Mouse (Mus musculus): ENCODE measurements at regions not wholly inside any gene's neighbourhood (a gene's known extent, or its start where the extent isn't known, plus 50 kb on each side); places are given as distances from the start of the nearest gene placed in this dataset.

DNA sequence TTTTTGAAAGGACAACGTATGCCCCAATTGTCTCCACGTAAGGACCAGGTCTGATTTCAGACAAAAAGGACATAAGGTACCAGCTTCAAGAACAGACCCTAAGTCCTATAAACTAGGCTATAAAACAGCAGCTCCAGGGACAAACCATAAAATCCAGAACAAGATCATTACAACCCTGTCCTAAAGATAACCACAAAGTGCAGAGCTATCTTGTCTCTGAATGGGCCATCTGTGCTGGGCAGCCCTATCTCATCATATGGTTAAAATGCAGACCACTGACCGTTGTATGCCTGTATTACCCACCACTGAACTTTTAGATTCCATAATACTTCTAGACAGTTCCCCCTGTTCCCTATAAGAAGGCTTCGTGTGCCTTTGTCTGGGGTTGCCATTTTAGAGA, 477.4 kb upstream of the Fam174a start:
- Histone ChIP-seq H3K9me3 (replicated peaks; ENCODE audit: low read length) (no peaks in the 10 kb centered on the region), H3K4me3 (replicated peaks in 1 of 3; ENCODE audit: low read depth in 2 of 3, low read length in 2 of 3, poor library complexity in 1 of 3) (no peak overlapping the region), H3K9ac (ENCODE audit: insufficient read depth, low read depth) (no peak overlapping the region), H3K36me3 (replicated peaks in 1 of 2; ENCODE audit: control insufficient read depth in 1 of 2, insufficient read depth in 1 of 2, low read length in 1 of 2) (no peaks in the 10 kb centered on the region), H3K4me2 (ENCODE audit: insufficient read depth, low read depth, poor library complexity, severe bottlenecking) (no peak overlapping the region), H3K79me2 (replicated peaks; ENCODE audit: control insufficient read depth, extremely low read depth, insufficient read depth, poor library complexity, severe bottlenecking) (no peaks in the 10 kb centered on the region), H3K27ac (ENCODE audit: insufficient read depth, low read depth) (no peak overlapping the region), H3K27me3 (replicated peaks) (no peaks in the 10 kb centered on the region), H3K4me1 (ENCODE audit: control insufficient read depth in 1 of 2, insufficient read depth in 2 of 2) (peaks cover 0 to 10% of the 10 kb centered on the region in 2 experiments; a peak in 2 of 4 replicates)
- in situ Hi-C loops (cut with MboI; ENCODE audit: low pct_ligation_motif_present, low pct_unique_long_range_greater_than_20kb, low sequenced_read_pairs) (no loop called here), dilution Hi-C loops (cut with MboI; ENCODE audit: extremely low pct_ligation_motif_present, extremely low pct_unique_long_range_greater_than_20kb, low sequenced_read_pairs) (no loop called here)
- DNase-seq (ENCODE audit: extremely low read depth), result no peak
- TF ChIP-seq SIN3A (IDR thresholded peaks at IDR 0.05; ENCODE audit: low read length) (no peak), ETS1 (conservative IDR thresholded peaks at IDR 0.05; ENCODE audit: low read depth, low read length) (no peak), MAFK (IDR thresholded peaks at IDR 0.05; ENCODE audit: insufficient replicate concordance, low read length) (no peak), RAD21 (IDR thresholded peaks at IDR 0.05; ENCODE audit: low read depth, low read length) (no peak), PAX5 (IDR thresholded peaks at IDR 0.05; ENCODE audit: low read length) (no peak), MEF2A (IDR thresholded peaks at IDR 0.05; ENCODE audit: borderline replicate concordance, low read depth, low read length) (no peak), MAZ (IDR thresholded peaks at IDR 0.05; ENCODE audit: low read depth, low read length) (no peak)

DNA sequence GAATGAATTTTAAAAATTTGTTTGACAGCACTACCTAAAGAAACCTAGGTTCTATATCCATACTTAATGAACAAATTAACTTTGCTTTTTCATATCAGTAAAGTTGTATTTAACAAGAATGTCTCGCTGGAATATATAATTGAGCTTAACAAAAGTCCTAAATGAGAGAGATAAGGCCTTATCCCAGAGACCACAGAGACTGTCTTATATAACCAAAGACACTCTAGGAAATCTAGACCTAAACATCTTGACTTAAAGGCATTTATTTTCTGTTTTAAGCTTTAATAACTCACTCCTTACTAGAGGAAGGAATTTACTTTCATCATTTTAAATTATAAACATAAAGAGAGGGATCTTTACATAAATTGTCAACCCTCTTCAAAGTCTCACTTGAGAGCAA, 461.9 kb upstream of the Fam174a start:
- TF ChIP-seq ELF1 (IDR thresholded peaks at IDR 0.05; ENCODE audit: low read depth, low read length), result no peak
- TF ChIP-seq GABPA (IDR thresholded peaks at IDR 0.05; ENCODE audit: insufficient replicate concordance, low read depth, low read length), result no peak
- TF ChIP-seq UBTF (IDR thresholded peaks at IDR 0.05; ENCODE audit: low read depth, low read length), result no peak
- TF ChIP-seq MAX (IDR thresholded peaks at IDR 0.05; ENCODE audit: low read length), result no peak
- TF ChIP-seq MEF2A (IDR thresholded peaks at IDR 0.05; ENCODE audit: borderline replicate concordance, low read depth, low read length), result no peak
- no peak for TF ChIP-seq PAX5 (IDR thresholded peaks at IDR 0.05; ENCODE audit: low read length)
- TF ChIP-seq E2F4 (IDR thresholded peaks at IDR 0.05; ENCODE audit: insufficient replicate concordance, low read depth, low read length), result no peak
- TF ChIP-seq MYC (IDR thresholded peaks at IDR 0.05; ENCODE audit: low read depth, low read length), result no peak
- no peak for TF ChIP-seq MXI1 (IDR thresholded peaks at IDR 0.05; ENCODE audit: low read depth, low read length)
- no peak for TF ChIP-seq SIN3A (IDR thresholded peaks at IDR 0.05; ENCODE audit: low read length)
- no peak for DNase-seq (ENCODE audit: extremely low read depth)
- Histone ChIP-seq H3K9me3 (replicated peaks; ENCODE audit: low read length) (no peaks in the 10 kb centered on the region), H3K4me1 (ENCODE audit: control insufficient read depth in 1 of 2, insufficient read depth in 2 of 2) (no peaks in the 10 kb centered on the region), H3K27ac (ENCODE audit: insufficient read depth, low read depth) (no peak overlapping the region), H3K36me3 (replicated peaks in 1 of 2; ENCODE audit: control insufficient read depth in 1 of 2, insufficient read depth in 1 of 2, low read length in 1 of 2) (no peaks in the 10 kb centered on the region), H3K79me2 (replicated peaks; ENCODE audit: control insufficient read depth, extremely low read depth, insufficient read depth, poor library complexity, severe bottlenecking) (no peaks in the 10 kb centered on the region), H3K9ac (ENCODE audit: insufficient read depth, low read depth) (no peak overlapping the region), H3K4me2 (ENCODE audit: insufficient read depth, low read depth, poor library complexity, severe bottlenecking) (no peak overlapping the region), H3K4me3 (replicated peaks in 1 of 3; ENCODE audit: low read depth in 2 of 3, low read length in 2 of 3, poor library complexity in 1 of 3) (no peak overlapping the region), H3K27me3 (replicated peaks) (no peaks in the 10 kb centered on the region)
- in situ Hi-C loops (cut with MboI; ENCODE audit: low pct_ligation_motif_present, low pct_unique_long_range_greater_than_20kb, low sequenced_read_pairs), result no loop called here
- dilution Hi-C loops (cut with MboI; ENCODE audit: extremely low pct_ligation_motif_present, extremely low pct_unique_long_range_greater_than_20kb, low sequenced_read_pairs), result no loop called here

DNA sequence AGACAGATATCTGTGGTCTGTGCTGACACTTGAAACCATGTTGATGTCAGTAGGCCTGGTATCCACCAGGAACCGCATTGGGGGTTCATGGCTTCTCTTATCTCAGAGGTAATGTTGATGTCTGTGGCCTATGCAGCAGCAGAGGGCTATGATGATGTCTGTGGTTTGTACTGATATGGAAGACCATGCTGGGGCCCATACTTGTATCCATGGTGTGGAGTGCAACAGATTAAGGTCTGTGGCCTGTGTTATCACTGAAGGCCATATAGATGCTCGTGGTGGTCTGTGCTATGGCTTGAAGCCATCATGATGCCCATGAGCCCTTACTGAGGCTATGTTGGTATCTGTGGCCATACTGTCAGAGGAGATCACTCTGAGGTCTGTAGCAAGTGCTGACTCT, 455.0 kb upstream of the Fam174a start:
- H3K27ac ChIP-seq (ENCODE audit: insufficient read depth, low read depth), result no peak overlapping the region
- H3K4me1 ChIP-seq (ENCODE audit: control insufficient read depth in 1 of 2, insufficient read depth in 2 of 2), result no peaks in the 10 kb centered on the region
- TF ChIP-seq MEF2A (IDR thresholded peaks at IDR 0.05; ENCODE audit: borderline replicate concordance, low read depth, low read length) (no peak), MAX (IDR thresholded peaks at IDR 0.05; ENCODE audit: low read length) (no peak), MAFK (IDR thresholded peaks at IDR 0.05; ENCODE audit: insufficient replicate concordance, low read length) (no peak), SMC3 (IDR thresholded peaks at IDR 0.05; ENCODE audit: low read depth, low read length) (no peak), IRF4 (IDR thresholded peaks at IDR 0.05; ENCODE audit: low read depth, low read length) (no peak), NELFE (IDR thresholded peaks at IDR 0.05; ENCODE audit: low read depth, low read length) (no peak), POLR2A (IDR thresholded peaks at IDR 0.05; ENCODE audit: low read depth, low read length) (no peak), UBTF (IDR thresholded peaks at IDR 0.05; ENCODE audit: low read depth, low read length) (no peak), MAZ (IDR thresholded peaks at IDR 0.05; ENCODE audit: low read depth, low read length) (no peak)
- no peak overlapping the region for H3K9ac ChIP-seq (ENCODE audit: insufficient read depth, low read depth)
- in situ Hi-C loops (cut with MboI; ENCODE audit: low pct_ligation_motif_present, low pct_unique_long_range_greater_than_20kb, low sequenced_read_pairs) (no loop called here), dilution Hi-C loops (cut with MboI; ENCODE audit: extremely low pct_ligation_motif_present, extremely low pct_unique_long_range_greater_than_20kb, low sequenced_read_pairs) (no loop called here)
- no peaks in the 10 kb centered on the region for H3K27me3 ChIP-seq (replicated peaks)
- no peaks in the 10 kb centered on the region for H3K9me3 ChIP-seq (replicated peaks; ENCODE audit: low read length)
- no peak overlapping the region for H3K4me2 ChIP-seq (ENCODE audit: insufficient read depth, low read depth, poor library complexity, severe bottlenecking)
- no peak overlapping the region for H3K4me3 ChIP-seq (replicated peaks in 1 of 3; ENCODE audit: low read depth in 2 of 3, low read length in 2 of 3, poor library complexity in 1 of 3)
- no peaks in the 10 kb centered on the region for H3K36me3 ChIP-seq (replicated peaks in 1 of 2; ENCODE audit: control insufficient read depth in 1 of 2, insufficient read depth in 1 of 2, low read length in 1 of 2)
- no peak for DNase-seq (ENCODE audit: extremely low read depth)
- H3K79me2 ChIP-seq (replicated peaks; ENCODE audit: control insufficient read depth, extremely low read depth, insufficient read depth, poor library complexity, severe bottlenecking), result no peaks in the 10 kb centered on the region

Measured in CH12.LX (cell line).